Mouse (Mus musculus) myocyte (in vitro differentiated cells): ENCODE measurements around the gene Elovl6. TPM values are rescaled to one million over a fixed set of nuclear protein-coding genes. Genes with fewer than 3 reads are reported as not detected.

ENCODE experiments used
- H3K27me3 ChIP-seq: one replicate; pipeline ENCODE4 v1.6.1; 2011; ENCODE audit not compliant: control insufficient read depth, insufficient read depth, insufficient read length
- H3K36me3 ChIP-seq: one replicate; pipeline ENCODE4 v1.6.1; 2011; ENCODE audit not compliant: control insufficient read depth, insufficient read depth
- H3K4me2 ChIP-seq: one replicate; pipeline ENCODE4 v1.6.1; 2011; ENCODE audit warnings: low read depth, control low read depth
- H3K4me3 ChIP-seq: one replicate; pipeline ENCODE4 v1.5.1; 2011; ENCODE audit warnings: mild to moderate bottlenecking, control low read depth, moderate library complexity
- H3K79me2 ChIP-seq: one replicate; pipeline ENCODE4 v1.6.1; 2011; ENCODE audit not compliant: control insufficient read depth, insufficient read depth
- H3ac ChIP-seq: one replicate; pipeline ENCODE4 v1.6.1; 2011; ENCODE audit not compliant: control insufficient read depth, insufficient read length
- CEBPB ChIP-seq: IDR thresholded peaks from 2 replicates; pipeline ENCODE4 v1.6.1; 2011; ENCODE audit warnings: mild to moderate bottlenecking, moderate library complexity; ENCODE audit not compliant: poor library complexity, insufficient read depth, severe bottlenecking
- E2F4 ChIP-seq: IDR thresholded peaks from one replicate; pipeline ENCODE4 v1.6.1; 2011; ENCODE audit warnings: mild to moderate bottlenecking, control low read depth, moderate library complexity; ENCODE audit not compliant: insufficient read depth
- MAX ChIP-seq: IDR thresholded peaks from one replicate; pipeline ENCODE4 v1.6.1; 2011; ENCODE audit warnings: low read depth, mild to moderate bottlenecking, control low read depth
- MYOD1 ChIP-seq, 3 experiments: IDR thresholded peaks; one replicate each; pipeline ENCODE4 v1.6.1; 2011; ENCODE audit warnings: control low read depth in 2 of 3, low read depth in 2 of 3, mild to moderate bottlenecking in 2 of 3, moderate library complexity in 1 of 3; ENCODE audit not compliant: insufficient read length in 2 of 3, control insufficient read depth in 1 of 3
- MYOG ChIP-seq, 3 experiments: IDR thresholded peaks; one replicate each; pipeline ENCODE4 v1.6.1; 2011; ENCODE audit warnings: control low read depth in 2 of 3, low read depth in 2 of 3, mild to moderate bottlenecking in 2 of 3; ENCODE audit not compliant: insufficient read length in 2 of 3, control insufficient read depth in 1 of 3, insufficient read depth in 1 of 3
- POLR2A ChIP-seq: IDR thresholded peaks from one replicate; pipeline ENCODE4 v1.6.1; 2011; ENCODE audit warnings: low read depth, mild to moderate bottlenecking, control low read depth, moderate library complexity; ENCODE audit not compliant: insufficient read length
- POLR2AphosphoS2 ChIP-seq: IDR thresholded peaks from one replicate; pipeline ENCODE4 v1.6.1; 2011; ENCODE audit warnings: low read depth, control low read depth; ENCODE audit not compliant: insufficient read length
- REST ChIP-seq: IDR thresholded peaks from one replicate; pipeline ENCODE4 v1.6.1; 2011; ENCODE audit warnings: mild to moderate bottlenecking, control low read depth, moderate library complexity; ENCODE audit not compliant: insufficient read depth, insufficient read length
- SRF ChIP-seq: IDR thresholded peaks from one replicate; pipeline ENCODE4 v1.6.1; 2011; ENCODE audit warnings: low read depth; ENCODE audit not compliant: control insufficient read depth, insufficient read length
- TCF12 ChIP-seq: IDR thresholded peaks from one replicate; pipeline ENCODE4 v1.6.1; 2011; ENCODE audit warnings: mild to moderate bottlenecking, control low read depth; ENCODE audit not compliant: poor library complexity, insufficient read depth, severe bottlenecking
- TCF3 ChIP-seq: IDR thresholded peaks from one replicate; pipeline ENCODE4 v1.6.1; 2011; ENCODE audit warnings: low read depth, control low read depth; ENCODE audit not compliant: insufficient read length
- USF1 ChIP-seq: IDR thresholded peaks from one replicate; pipeline ENCODE4 v1.6.1; 2011; ENCODE audit warnings: low read depth, mild to moderate bottlenecking, control low read depth, moderate library complexity
- polyA plus RNA-seq: library from polyadenylated mRNA; unstranded; fragments of >200 nt; fragmentation: generic; extraction: Trizol; gene quantifications from one replicate; pipeline ENCODE4 v1.2.1, GENCODE M21; 2012; ENCODE audit warnings: missing spikeins

The Elovl6 gene
- polyA plus RNA-seq, 1 experiment: 6.8 TPM

GRCm38 (mm10) chr3:129562411-129562810 lies 30.3 kb downstream of the Elovl6 start:
- peaks cover 15% of the 10 kb centered on the region for H3K79me2 ChIP-seq
- no peak overlapping the region for H3K4me3 ChIP-seq
- peaks cover 10% of the 10 kb centered on the region for H3K36me3 ChIP-seq
- TF ChIP-seq POLR2AphosphoS2: no peak
- TF ChIP-seq TCF12: no peak
- TF ChIP-seq REST: no peak
- TF ChIP-seq TCF3: no peak
- TF ChIP-seq POLR2A: no peak
- no peak for TF ChIP-seq MAX
- no peak for TF ChIP-seq USF1
- TF ChIP-seq SRF: no peak
- TF ChIP-seq E2F4: no peak
- no peak for TF ChIP-seq MYOG (IDR thresholded peaks at IDR 0.05; ENCODE audit: control insufficient read depth in 1 of 3, insufficient read depth in 1 of 3, insufficient read length in 2 of 3, low read depth in 2 of 3)
- no peak for TF ChIP-seq CEBPB
- TF ChIP-seq MYOD1 (IDR thresholded peaks at IDR 0.05; ENCODE audit: control insufficient read depth in 1 of 3, insufficient read length in 2 of 3, low read depth in 2 of 3): no peak
- H3K27me3 ChIP-seq: no peaks in the 10 kb centered on the region
- no peak overlapping the region for H3ac ChIP-seq
- H3K4me2 ChIP-seq: no peak overlapping the region

GRCm38 (mm10) chr3:129563807-129564206 lies 31.7 kb downstream of the Elovl6 start:
- no peak overlapping the region for H3K4me3 ChIP-seq
- H3K79me2 ChIP-seq: peaks cover 11% of the 10 kb centered on the region
- TF ChIP-seq TCF3: no peak
- no peak for TF ChIP-seq SRF
- TF ChIP-seq REST: no peak
- no peak for TF ChIP-seq MAX
- no peak for TF ChIP-seq MYOG (IDR thresholded peaks at IDR 0.05; ENCODE audit: control insufficient read depth in 1 of 3, insufficient read depth in 1 of 3, insufficient read length in 2 of 3, low read depth in 2 of 3)
- TF ChIP-seq E2F4: no peak
- TF ChIP-seq POLR2AphosphoS2: no peak
- no peak for TF ChIP-seq POLR2A
- TF ChIP-seq TCF12: no peak
- TF ChIP-seq USF1: no peak
- TF ChIP-seq MYOD1 (IDR thresholded peaks at IDR 0.05; ENCODE audit: control insufficient read depth in 1 of 3, insufficient read length in 2 of 3, low read depth in 2 of 3): no peak
- TF ChIP-seq CEBPB: no peak
- H3ac ChIP-seq: no peak overlapping the region
- H3K36me3 ChIP-seq: peaks cover 10% of the 10 kb centered on the region
- H3K27me3 ChIP-seq: no peaks in the 10 kb centered on the region
- H3K4me2 ChIP-seq: no peak overlapping the region

- no peak for TF ChIP-seq E2F4
- TF ChIP-seq REST: no peak
- TF ChIP-seq POLR2AphosphoS2: no peak
- TF ChIP-seq POLR2A: no peak
- no peak for TF ChIP-seq MYOG (IDR thresholded peaks at IDR 0.05; ENCODE audit: control insufficient read depth in 1 of 3, insufficient read depth in 1 of 3, insufficient read length in 2 of 3, low read depth in 2 of 3)
- Histone ChIP-seq H3K4me3 (no peak overlapping the region), H3ac (no peak overlapping the region), H3K36me3 (peaks cover 10% of the 10 kb centered on the region), H3K27me3 (no peaks in the 10 kb centered on the region), H3K79me2 (peaks cover 11% of the 10 kb centered on the region), H3K4me2 (no peak overlapping the region)
Measured at GRCm38 (mm10) chr3:129564852-129565251, 32.7 kb downstream of the Elovl6 start.

GRCm38 (mm10) chr3:129565458-129565857 lies 33.3 kb downstream of the Elovl6 start:
- Histone ChIP-seq H3K36me3 (peaks cover 6% of the 10 kb centered on the region), H3ac (no peak overlapping the region)
- TF ChIP-seq USF1: no peak
- no peak for TF ChIP-seq POLR2A
- TF ChIP-seq MAX: no peak
- no peak for TF ChIP-seq MYOG (IDR thresholded peaks at IDR 0.05; ENCODE audit: control insufficient read depth in 1 of 3, insufficient read depth in 1 of 3, insufficient read length in 2 of 3, low read depth in 2 of 3)
- TF ChIP-seq MYOD1 (IDR thresholded peaks at IDR 0.05; ENCODE audit: control insufficient read depth in 1 of 3, insufficient read length in 2 of 3, low read depth in 2 of 3): no peak
- no peak for TF ChIP-seq TCF3
- TF ChIP-seq SRF: no peak
- no peak for TF ChIP-seq TCF12
- no peak for TF ChIP-seq POLR2AphosphoS2
- no peak for TF ChIP-seq REST
- TF ChIP-seq CEBPB: no peak
- TF ChIP-seq E2F4: no peak

GRCm38 (mm10) chr3:129566013-129566412 lies 33.9 kb downstream of the Elovl6 start:
- H3ac ChIP-seq: no peak overlapping the region
- H3K4me2 ChIP-seq: no peak overlapping the region
- H3K27me3 ChIP-seq: no peaks in the 10 kb centered on the region
- H3K4me3 ChIP-seq: no peak overlapping the region
- peaks cover 8% of the 10 kb centered on the region for H3K79me2 ChIP-seq
- TF ChIP-seq POLR2A: no peak
- TF ChIP-seq TCF12: no peak
- no peak for TF ChIP-seq MAX
- TF ChIP-seq MYOG (IDR thresholded peaks at IDR 0.05; ENCODE audit: control insufficient read depth in 1 of 3, insufficient read depth in 1 of 3, insufficient read length in 2 of 3, low read depth in 2 of 3): no peak
- no peak for TF ChIP-seq USF1
- TF ChIP-seq REST: no peak
- TF ChIP-seq CEBPB: no peak
- TF ChIP-seq TCF3: no peak
- no peak for TF ChIP-seq SRF
- no peak for TF ChIP-seq MYOD1 (IDR thresholded peaks at IDR 0.05; ENCODE audit: control insufficient read depth in 1 of 3, insufficient read length in 2 of 3, low read depth in 2 of 3)
- H3K36me3 ChIP-seq: peaks cover 6% of the 10 kb centered on the region

More at GRCm38 (mm10) chr3:129565458-129565857, 33.3 kb downstream of the Elovl6 start:
- Histone ChIP-seq H3K4me2 (no peak overlapping the region), H3K79me2 (peaks cover 8% of the 10 kb centered on the region), H3K4me3 (no peak overlapping the region), H3K27me3 (no peaks in the 10 kb centered on the region)
